Mouse (Mus musculus) intestine, postnatal 0 days (tissue): ENCODE measurements around the gene Tmprss7. TPM values are rescaled to one million over a fixed set of nuclear protein-coding genes. Genes with fewer than 3 reads are reported as not detected.

Source experiments
- ATAC-seq: fragments of 200-750 bp; cut with Nextera tagmentation; 2 replicates; pipeline ENCODE4 v1.8.0; 2017; ENCODE audit warnings: mild to moderate bottlenecking, moderate TSS enrichment, moderate library complexity
- H3K27ac ChIP-seq: fragments of 300-500 bp; sonication (generic); 2 replicates; pipeline ENCODE4 v1.5.1; 2014; ENCODE audit warnings: mild to moderate bottlenecking, low read depth, low read length, moderate library complexity
- H3K27me3 ChIP-seq: fragments of 300-500 bp; sonication (generic); replicated peaks from 2 replicates; pipeline ENCODE4 v1.6.1; 2014; ENCODE audit warnings: low read length, mixed read lengths; ENCODE audit not compliant: control insufficient read depth, insufficient read depth
- H3K36me3 ChIP-seq: fragments of 300-500 bp; sonication (generic); 2 replicates; pipeline ENCODE4 v1.6.1; 2014; ENCODE audit warnings: mild to moderate bottlenecking, moderate library complexity; ENCODE audit not compliant: control insufficient read depth, insufficient read depth
- H3K4me1 ChIP-seq: fragments of 300-500 bp; sonication (generic); replicated peaks from 2 replicates; pipeline ENCODE4 v1.6.1; 2014; ENCODE audit warnings: antibody characterized with exemption, low read length, mixed read lengths; ENCODE audit not compliant: control insufficient read depth, insufficient read depth
- H3K4me2 ChIP-seq: fragments of 300-500 bp; sonication (generic); replicated peaks from 2 replicates; pipeline ENCODE4 v1.6.1; 2014; ENCODE audit warnings: low read depth, mild to moderate bottlenecking, moderate library complexity
- H3K4me3 ChIP-seq: fragments of 300-500 bp; sonication (generic); 2 replicates; pipeline ENCODE4 v1.5.1; 2014; ENCODE audit warnings: low read depth, low read length
- H3K9ac ChIP-seq: fragments of 300-500 bp; sonication (generic); 2 replicates; pipeline ENCODE4 v1.6.1; 2014; ENCODE audit warnings: mild to moderate bottlenecking, low read depth, low read length
- H3K9me3 ChIP-seq: fragments of 300-500 bp; sonication (generic); 2 replicates; pipeline ENCODE4 v1.6.1; 2016; ENCODE audit warnings: mixed run types; ENCODE audit not compliant: control insufficient read depth
- CTCF ChIP-seq: sonication (generic); IDR thresholded peaks from 2 replicates; pipeline ENCODE4 v1.5.1; 2016; ENCODE audit warnings: low read depth, mild to moderate bottlenecking, control low read depth, antibody characterized with exemption, moderate library complexity
- WGBS: fragments of 180-500 bp; shearing (Covaris S2); extraction: QIAGEN DNeasy Blood & Tissue Kit; methylation state at CpG from one replicate; pipeline ENCODE4 v1.1.7; 2014; 5-methylcytosine and 5-hydroxymethylcytosine counted together
- polyA plus RNA-seq: library from polyadenylated mRNA; unstranded; fragments of >200 nt; fragmentation: Nextera tagmentation; extraction: Ambion mirVana; gene quantifications from 2 replicates; pipeline ENCODE4 v1.2.1, GENCODE M21; 2015

Tmprss7 gene
- polyA plus RNA-seq, 1 experiment from 2014 or later: 0.21 TPM

DNA sequence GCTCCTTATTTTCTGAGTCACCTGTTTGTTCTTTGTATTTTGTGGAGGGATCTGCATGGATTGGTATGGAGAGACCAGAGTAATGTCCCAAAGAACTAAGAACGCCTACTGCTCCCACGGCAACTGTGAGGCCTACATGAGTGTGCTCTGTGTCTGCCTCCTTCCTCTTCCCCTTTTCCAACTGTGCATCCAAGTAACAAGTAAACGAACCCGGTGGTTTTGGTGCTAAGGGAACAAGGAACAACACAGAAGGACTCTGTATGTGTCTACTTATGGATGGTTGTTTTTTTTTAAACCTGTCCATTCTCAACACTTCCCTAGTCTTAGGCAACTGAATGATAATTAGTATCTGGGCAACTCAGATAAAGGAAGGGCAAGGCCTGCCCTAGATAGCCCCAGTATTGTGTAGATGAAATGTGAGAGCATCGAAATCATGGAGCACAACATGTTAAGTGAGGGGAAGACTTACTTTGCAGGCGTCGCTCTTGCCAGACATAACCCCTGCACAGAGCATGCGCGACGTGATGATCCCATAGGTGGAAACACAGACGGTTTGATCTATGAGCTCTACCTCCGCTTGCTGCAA is 35.8 kb downstream of the Tmprss7 start:
- H3K4me2 ChIP-seq: no peak overlapping the region
- H3K27me3 ChIP-seq: no peaks in the 10 kb centered on the region
- H3K9me3 ChIP-seq: no peaks in the 10 kb centered on the region
- WGBS: 63% methylated on average over 12 of the region's 12 CpGs
- ATAC-seq: no peak
- no peaks in the 10 kb centered on the region for H3K36me3 ChIP-seq
- TF ChIP-seq CTCF: no peak
- H3K27ac ChIP-seq: no peak overlapping the region
- no peaks in the 10 kb centered on the region for H3K4me1 ChIP-seq
- H3K4me3 ChIP-seq: no peak overlapping the region
- H3K9ac ChIP-seq: no peak overlapping the region

DNA sequence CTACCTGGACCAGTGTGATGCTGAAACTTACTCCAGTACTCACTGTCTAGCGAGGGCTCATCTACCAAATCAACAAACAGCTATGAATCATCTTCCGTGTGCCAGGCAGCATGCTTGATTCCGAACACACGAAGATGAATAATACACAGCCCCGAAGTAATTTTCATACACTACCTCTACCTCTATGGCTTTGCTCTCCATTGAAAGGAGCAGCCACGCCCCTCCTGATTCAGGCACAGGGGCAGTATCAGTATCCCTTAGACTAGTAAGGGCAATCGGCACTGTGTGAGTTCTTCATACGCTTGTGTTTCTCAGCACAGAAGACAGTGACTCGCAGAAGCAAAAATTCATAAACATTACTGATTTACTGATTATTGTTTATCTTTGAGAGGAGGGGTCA is 39.0 kb downstream of the Tmprss7 start:
- Histone ChIP-seq H3K9ac (0 out of 2 replicates have a peak overlapping the region, but pooled peaks have one; percentile 70), H3K4me2 (peak overlapping the region; percentile 70), H3K36me3 (no peaks in the 10 kb centered on the region), H3K27ac (peak overlapping the region; percentile 93), H3K4me3 (peak overlapping the region; percentile 60), H3K27me3 (no peaks in the 10 kb centered on the region), H3K4me1 (peaks cover 4% of the 10 kb centered on the region; the same call in 1 of the 2 replicates), H3K9me3 (no peaks in the 10 kb centered on the region)
- TF ChIP-seq CTCF: no peak
- ATAC-seq: no peak
- 50% methylated on average over 9 of the region's 9 CpGs for WGBS

DNA sequence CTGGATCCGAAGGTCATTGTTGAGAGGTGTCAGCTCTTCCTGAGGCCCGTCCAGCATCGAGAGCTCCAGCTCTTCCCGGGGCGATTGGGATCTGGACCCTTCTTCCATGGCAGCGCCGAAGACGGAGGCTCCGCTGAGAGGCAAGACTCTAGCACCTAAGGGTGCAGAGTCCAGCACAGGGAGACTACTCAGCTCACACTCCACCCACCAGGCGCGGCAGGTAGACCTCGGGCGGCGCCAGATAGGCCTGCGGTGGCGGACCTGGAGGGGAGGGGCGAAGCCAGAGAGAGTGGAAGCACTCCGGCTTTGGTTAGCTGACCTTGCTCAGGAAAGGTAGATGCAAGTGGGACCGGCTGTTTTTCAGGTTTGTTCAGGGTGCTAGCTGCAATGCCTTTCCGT is 39.5 kb downstream of the Tmprss7 start, which contains the start of gene BC016579:
TSS of gene BC016579 (minus strand) at position 135 of the 399 bp plus-strand sequence.
- Histone ChIP-seq H3K4me2 (peak within 1 kb of the TSS; percentile 70), H3K4me1 (peaks cover 4% of the 10 kb centered on the region; the same call in 1 of the 2 replicates), H3K27ac (peak within 1 kb of the TSS; percentile 93), H3K27me3 (no peaks in the 10 kb centered on the region), H3K9ac (peak within 1 kb of the TSS; percentile 70), H3K9me3 (no peaks in the 10 kb centered on the region), H3K4me3 (peak within 1 kb of the TSS; percentile 60), H3K36me3 (no peaks in the 10 kb centered on the region)
- peak; percentile 97 for ATAC-seq
- 6% methylated on average over 20 of the region's 20 CpGs for WGBS
- TF ChIP-seq CTCF: no peak

DNA sequence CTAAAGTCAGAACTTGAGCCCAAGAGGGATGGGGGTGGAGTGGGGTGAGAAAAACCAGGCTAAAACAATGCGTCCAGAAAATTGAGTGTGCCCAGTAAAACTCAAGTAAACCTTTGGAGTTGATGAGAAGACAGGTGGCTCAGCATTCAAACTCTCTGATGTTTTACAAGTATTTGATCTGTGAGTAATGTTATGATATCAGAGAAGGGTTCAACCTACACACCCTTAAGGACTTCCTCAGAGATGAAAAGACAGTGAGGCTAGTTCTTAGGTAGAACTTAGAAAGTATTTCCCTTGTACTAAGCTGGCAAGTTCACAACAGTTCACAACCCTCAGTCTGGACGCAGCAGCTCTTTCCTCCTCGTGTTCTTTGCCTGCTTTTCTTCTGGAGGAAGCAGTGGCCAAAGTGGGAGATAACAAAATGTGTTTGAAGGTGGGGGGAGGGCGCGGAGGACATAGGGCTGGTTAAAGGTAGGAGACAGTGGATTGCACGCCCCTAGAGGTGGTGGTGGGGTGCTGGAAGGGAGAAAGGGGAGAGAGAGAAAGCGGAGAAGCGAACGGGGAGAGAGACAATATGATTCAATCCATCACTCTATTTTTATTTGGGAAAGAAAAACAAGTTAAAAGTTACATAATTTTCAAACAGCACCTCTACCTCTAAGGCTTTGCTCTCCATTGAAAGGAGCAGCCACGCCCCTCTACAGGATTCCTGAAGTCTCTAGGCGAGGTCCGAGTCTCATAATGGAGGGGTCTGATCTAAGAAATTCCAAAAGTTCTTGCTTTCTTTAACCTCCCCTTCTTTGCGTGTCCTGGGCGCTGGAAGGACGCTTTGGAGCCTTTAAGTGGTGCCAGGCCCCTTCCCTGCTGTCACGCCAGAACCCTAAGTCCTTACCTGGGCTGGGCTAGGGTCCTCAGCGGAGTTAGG is 40.2 kb downstream of the Tmprss7 start:
- H3K4me3 ChIP-seq: peak overlapping the region; percentile 60
- no peaks in the 10 kb centered on the region for H3K36me3 ChIP-seq
- H3K9ac ChIP-seq: peak overlapping the region; percentile 70
- peak overlapping the region; percentile 93 for H3K27ac ChIP-seq
- H3K4me1 ChIP-seq: peaks cover 4% of the 10 kb centered on the region; the same call in 1 of the 2 replicates
- peak overlapping the region; percentile 70 for H3K4me2 ChIP-seq
- H3K27me3 ChIP-seq: no peaks in the 10 kb centered on the region
- peak; percentile 54 for TF ChIP-seq CTCF
- no peaks in the 10 kb centered on the region for H3K9me3 ChIP-seq
- 12% methylated on average over 17 of the region's 17 CpGs for WGBS
- ATAC-seq: peak; percentile 45

DNA sequence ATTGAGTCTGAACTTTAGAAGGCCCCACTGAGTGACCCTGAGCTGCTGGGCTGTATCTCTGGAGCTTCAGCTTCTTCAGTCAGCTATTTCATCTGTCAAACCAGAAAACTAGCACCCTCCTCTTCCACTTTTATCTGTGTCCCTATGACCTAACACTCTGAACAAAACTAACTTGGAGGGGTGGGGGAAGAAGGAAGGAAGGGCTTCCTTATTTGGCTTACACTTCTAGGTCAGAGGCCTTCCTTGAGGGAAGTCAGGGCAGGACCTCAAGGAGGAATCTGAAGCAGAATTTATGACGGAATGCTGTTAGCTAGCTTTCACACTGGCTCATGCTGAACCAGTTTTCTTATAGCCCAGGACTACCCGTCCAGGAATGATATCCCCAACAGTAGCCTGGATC is 42.0 kb downstream of the Tmprss7 start:
- Histone ChIP-seq H3K27ac (peak overlapping the region; percentile 46; the same call in 1 of the 2 replicates), H3K4me3 (no peak overlapping the region), H3K9ac (no peak overlapping the region), H3K4me1 (peaks cover 4% of the 10 kb centered on the region; the same call in 1 of the 2 replicates), H3K36me3 (no peaks in the 10 kb centered on the region), H3K9me3 (no peaks in the 10 kb centered on the region), H3K27me3 (no peaks in the 10 kb centered on the region), H3K4me2 (peak overlapping the region; percentile 70)
- 27% methylated on average over 2 of the region's 2 CpGs for WGBS
- TF ChIP-seq CTCF: no peak
- no peak for ATAC-seq

DNA sequence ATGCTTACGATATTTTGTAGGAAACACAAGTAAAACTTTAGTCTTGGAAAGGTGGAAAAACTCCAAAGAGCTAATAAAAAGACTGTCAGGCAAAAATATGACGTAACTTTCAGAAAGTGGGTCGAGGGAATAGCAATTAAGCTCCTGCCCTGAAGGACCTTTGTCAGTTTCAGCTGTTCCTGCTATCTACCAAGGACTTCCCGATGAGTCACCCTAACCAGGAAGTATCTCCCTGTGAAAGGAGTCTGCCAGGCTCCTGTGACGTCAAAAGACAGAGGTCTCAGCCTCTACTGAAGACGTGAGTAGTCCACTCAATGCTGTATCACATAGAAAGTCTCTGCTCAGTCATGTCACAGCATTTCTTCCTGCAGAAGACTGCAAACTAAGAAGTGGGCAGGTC is 49.1 kb downstream of the Tmprss7 start:
- peak; percentile 99 for ATAC-seq
- Histone ChIP-seq H3K4me1 (peaks cover 3% of the 10 kb centered on the region; the same call in 1 of the 2 replicates), H3K27ac (peak overlapping the region; percentile 76), H3K4me3 (no peak overlapping the region), H3K9me3 (no peaks in the 10 kb centered on the region), H3K36me3 (peaks cover 7% of the 10 kb centered on the region; the same call in 1 of the 2 replicates), H3K4me2 (peak overlapping the region; percentile 24; the same call in 1 of the 2 replicates), H3K9ac (no peak overlapping the region), H3K27me3 (no peaks in the 10 kb centered on the region)
- no peak for TF ChIP-seq CTCF
- WGBS: 34% methylated on average over 6 of the region's 6 CpGs
